Mouse (Mus musculus): ENCODE measurements around the gene R3hdm2.

DNA sequence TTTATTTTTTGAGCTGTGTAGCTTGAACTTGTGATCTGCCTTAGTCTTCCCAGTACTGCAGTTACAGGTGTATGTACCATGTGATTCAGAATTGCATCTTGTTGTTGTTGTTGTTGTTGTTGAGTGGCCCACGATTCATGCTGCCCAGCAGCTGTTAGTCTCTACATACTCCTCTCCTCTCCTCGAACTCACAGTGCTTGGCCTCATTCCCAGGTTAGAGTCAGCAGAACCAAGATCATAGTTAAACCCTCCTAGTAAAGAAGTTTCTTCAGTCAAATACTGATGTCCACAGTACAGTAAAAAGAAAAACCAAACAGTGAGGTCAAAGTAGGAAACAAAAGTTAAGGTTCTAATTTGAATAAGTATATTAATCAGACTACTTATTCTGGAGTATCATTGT lies 32.6 kb downstream of the R3hdm2 start:
- TF ChIP-seq CTCF (IDR thresholded peaks at IDR 0.05): no peak
- no peak for TF ChIP-seq EP300 (IDR thresholded peaks at IDR 0.05)
